In genomic region chr15:78571554-78572269, GRCm38 (mm10) we compare ENCODE assay signal across 1 mouse cellular context.
TF ChIP-seq lines count a peak whose summit lies in the region.

No protein-coding gene starts in this region.

TF ChIP-seq in MEL, 35 proteins besides CTCF, POLR2A, EP300 and RAD21 (continued from another document):
- peak; percentile 53; the same call in 1 of the 2 replicates for TF ChIP-seq RCOR1 (IDR thresholded peaks at IDR 0.05; ENCODE audit: low read depth, low read length)
- no peak for TF ChIP-seq POLR2AphosphoS2 (IDR thresholded peaks at IDR 0.05; ENCODE audit: low read length)
- peak; percentile 31; the same call in 1 of the 2 replicates for TF ChIP-seq NELFE (IDR thresholded peaks at IDR 0.05; ENCODE audit: low read depth, low read length)
- TF ChIP-seq MXI1 (IDR thresholded peaks at IDR 0.05; ENCODE audit: low read depth, low read length), result peak; percentile 69
- TF ChIP-seq TCF12 (IDR thresholded peaks at IDR 0.05; ENCODE audit: low read depth, low read length), result peak; percentile 92
- no peak for TF ChIP-seq CHD2 (IDR thresholded peaks at IDR 0.05; ENCODE audit: low read length)
- 0 out of 2 replicates have a peak, but pooled peaks have one; percentile 68 for TF ChIP-seq ZMIZ1 (IDR thresholded peaks at IDR 0.05; ENCODE audit: low read depth, low read length)
- peak; percentile 99 for TF ChIP-seq ETS1 (IDR thresholded peaks at IDR 0.05; ENCODE audit: low read depth, low read length)
- no peak for TF ChIP-seq JUND (IDR thresholded peaks at IDR 0.05; ENCODE audit: low read depth, low read length)
- TF ChIP-seq GABPA (IDR thresholded peaks at IDR 0.05; ENCODE audit: low read depth, low read length), result no peak
- TF ChIP-seq ZC3H11A (IDR thresholded peaks at IDR 0.05; ENCODE audit: low read depth, low read length), result no peak
- TF ChIP-seq ZKSCAN1 (IDR thresholded peaks at IDR 0.05; ENCODE audit: low read depth, low read length), result no peak
- TF ChIP-seq POLR2AphosphoS5 (IDR thresholded peaks at IDR 0.05; ENCODE audit: borderline replicate concordance, low read depth, low read length), result no peak
- no peak for TF ChIP-seq NRF1 (IDR thresholded peaks at IDR 0.05; ENCODE audit: insufficient read depth, low read depth, low read length, poor library complexity, severe bottlenecking)
- no peak for TF ChIP-seq MEF2A (IDR thresholded peaks at IDR 0.05; ENCODE audit: extremely low read depth, insufficient replicate concordance, low read depth, low read length, poor library complexity, severe bottlenecking)
- peak; percentile 90 for TF ChIP-seq MAZ (IDR thresholded peaks at IDR 0.05; ENCODE audit: low read depth, low read length)
- TF ChIP-seq TAL1 (IDR thresholded peaks at IDR 0.05; ENCODE audit: low read length), result peak; percentile 97
- TF ChIP-seq TBP (IDR thresholded peaks at IDR 0.05; ENCODE audit: low read depth, low read length), result peak; percentile 48; the same call in 1 of the 2 replicates
- peak; percentile 73; the same call in 1 of the 2 replicates for TF ChIP-seq BHLHE40 (IDR thresholded peaks at IDR 0.05; ENCODE audit: borderline replicate concordance, low read depth, low read length)
- no peak for TF ChIP-seq SMC3 (IDR thresholded peaks at IDR 0.05; ENCODE audit: low read depth, low read length)
- no peak for TF ChIP-seq E2F4 (IDR thresholded peaks at IDR 0.05; ENCODE audit: borderline replicate concordance, low read depth, low read length)
- no peak for TF ChIP-seq ZNF384 (IDR thresholded peaks at IDR 0.05; ENCODE audit: low read depth, low read length)
- TF ChIP-seq ELF1 (IDR thresholded peaks at IDR 0.05; ENCODE audit: low read depth, low read length), result peak; percentile 53; the same call in 1 of the 2 replicates
- TF ChIP-seq UBTF (IDR thresholded peaks at IDR 0.05; ENCODE audit: borderline replicate concordance, insufficient read depth, low read depth, low read length), result no peak
- TF ChIP-seq HCFC1 (IDR thresholded peaks at IDR 0.05; ENCODE audit: low read depth, low read length), result 0 out of 2 replicates have a peak, but pooled peaks have one; percentile 45
